Comparison of ENCODE assay signal across 26 mouse cellular contexts in the genomic region with DNA sequence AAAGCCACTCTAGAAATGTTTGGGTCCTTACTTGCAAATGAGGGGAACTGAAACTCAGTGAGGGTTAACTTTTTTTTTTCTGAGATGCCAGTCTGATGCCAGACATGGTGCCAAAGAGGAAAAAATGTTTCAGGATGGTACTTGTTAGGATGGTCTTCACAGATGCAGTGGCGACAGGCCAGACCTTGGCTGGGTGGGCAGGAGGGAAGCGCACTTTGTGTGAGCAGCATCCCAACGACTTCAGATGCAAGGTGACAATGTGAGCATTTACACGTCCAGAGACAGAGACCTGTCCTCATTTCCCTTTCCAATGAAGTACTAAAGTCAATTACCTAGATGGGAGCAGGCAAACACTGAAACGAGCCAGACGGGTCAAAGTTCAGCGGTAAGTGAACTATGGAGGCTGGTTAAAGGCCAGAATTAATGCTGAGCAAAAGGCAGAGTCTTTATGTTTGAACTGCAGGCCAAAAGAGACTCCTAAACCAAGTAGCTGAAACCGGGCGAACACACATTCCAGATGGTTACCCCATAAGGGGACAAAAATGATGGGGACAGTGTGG.
DNase-seq lines count a peak whose midpoint lies in the region; ATAC-seq and TF ChIP-seq lines count a peak whose summit lies in the region.
"Had no signal": no experiment of that assay in that cellular context is flagged by ENCODE, and none has a peak within 500 bp of the region (broad histone marks: within the 10 kb centered on the region; RNA-seq: fewer than 3 reads in every experiment).

No protein-coding gene starts in this region.

- DNase-seq in liver, embryonic 11.5 days (ENCODE audit: low spot score) = peak; percentile 27
- DNase-seq in kidney, postnatal 36 days = peak; percentile 79 to 85
- no peak for DNase-seq in forebrain, postnatal 0 days
- no peak for DNase-seq in spleen, postnatal 36 days (ENCODE audit: low spot score in 2 of 2)
- no peak for DNase-seq in urinary bladder, postnatal 36 days (ENCODE audit: low spot score in 2 of 2)
- DNase-seq: adrenal gland, postnatal 36 days; cerebellum, adult 11 months; cerebellum, adult 9-11 months; gastrocnemius, adult 2 months; heart, postnatal 14 days; layer of hippocampus, postnatal 36 days; lung, embryonic 14.5 days; thymus, postnatal 14 days had no signal

- H3K27ac ChIP-seq in intestine, embryonic 15.5 days = no peak overlapping the region
- no peak overlapping the region; the same call in 1 of the 2 replicates for H3K27ac ChIP-seq in intestine, postnatal 0 days (ENCODE audit: low read depth, low read length)
- H3K27ac ChIP-seq in liver, embryonic 11.5 days (ENCODE audit: low read depth, low read length) = no peak overlapping the region
- H3K27ac ChIP-seq in liver, embryonic 12.5 days = no peak overlapping the region
- no peak overlapping the region for H3K27ac ChIP-seq in forebrain, postnatal 0 days (ENCODE audit: low read depth, low read length)
- H3K27ac ChIP-seq: embryonic facial prominence, embryonic 10.5 days; forebrain, embryonic 10.5 days; gastrocnemius, adult 2 months; hindbrain, postnatal 0 days; kidney, postnatal 0 days; limb, embryonic 15.5 days; midbrain, embryonic 13.5 days had no signal

- 73% methylated on average over 9 of the region's 9 CpGs for WGBS in intestine, embryonic 15.5 days
- WGBS in intestine, postnatal 0 days = 64% methylated on average over 9 of the region's 9 CpGs
- 82% methylated on average over 9 of the region's 9 CpGs for WGBS in liver, embryonic 11.5 days
- whole genome bisulfite sequencing in liver, embryonic 12.5 days (ENCODE audit: insufficient replicate concordance) = 79% methylated on average over 9 of the region's 9 CpGs
- WGBS in forebrain, postnatal 0 days = 76% methylated on average over 9 of the region's 9 CpGs

- peak; percentile 35; the same call in 1 of the 2 replicates for ATAC-seq in intestine, embryonic 15.5 days
- ATAC-seq in intestine, postnatal 0 days = no peak; the same call in 1 of the 2 replicates
- ATAC-seq in liver, embryonic 11.5 days (replicated peaks; ENCODE audit: low FRiP score) = no peak
- ATAC-seq in liver, embryonic 12.5 days = no peak
- ATAC-seq in forebrain, postnatal 0 days = no peak
- ATAC-seq: hindbrain, postnatal 0 days; midbrain, embryonic 13.5 days; Patski had no signal

- no peak overlapping the region for H3K9ac ChIP-seq in intestine, embryonic 15.5 days
- no peak overlapping the region for H3K9ac ChIP-seq in intestine, postnatal 0 days (ENCODE audit: low read depth, low read length)
- no peak overlapping the region for H3K9ac ChIP-seq in liver, embryonic 11.5 days (ENCODE audit: low read depth, low read length)
- H3K9ac ChIP-seq in liver, embryonic 12.5 days = no peak overlapping the region
- H3K9ac ChIP-seq in forebrain, postnatal 0 days = no peak overlapping the region
- H3K9ac ChIP-seq: heart, embryonic 12.5 days; limb, embryonic 15.5 days; lung, embryonic 14.5 days; midbrain, embryonic 13.5 days had no signal

- H3K36me3 ChIP-seq in intestine, embryonic 15.5 days = no peaks in the 10 kb centered on the region
- no peaks in the 10 kb centered on the region for H3K36me3 ChIP-seq in intestine, postnatal 0 days (ENCODE audit: control insufficient read depth, insufficient read depth)
- no peaks in the 10 kb centered on the region for H3K36me3 ChIP-seq in liver, embryonic 11.5 days (ENCODE audit: control insufficient read depth, insufficient read depth, low read length)
- H3K36me3 ChIP-seq in liver, embryonic 12.5 days = no peaks in the 10 kb centered on the region
- no peaks in the 10 kb centered on the region for H3K36me3 ChIP-seq in forebrain, postnatal 0 days (ENCODE audit: insufficient read depth)
- H3K36me3 ChIP-seq: embryonic facial prominence, embryonic 10.5 days; forebrain, embryonic 10.5 days; G1E; heart, embryonic 12.5 days; limb, embryonic 15.5 days; midbrain, embryonic 13.5 days had no signal

- peaks cover 26% of the 10 kb centered on the region for H3K4me1 ChIP-seq in intestine, embryonic 15.5 days (replicated peaks)
- peaks cover 28% of the 10 kb centered on the region for H3K4me1 ChIP-seq in intestine, postnatal 0 days (replicated peaks; ENCODE audit: control insufficient read depth, insufficient read depth, low read length)
- H3K4me1 ChIP-seq in liver, embryonic 11.5 days (replicated peaks; ENCODE audit: control insufficient read depth, insufficient read depth, low read length) = 0 out of 2 replicates have a peak, but pooled peaks cover 2% of the 10 kb centered on the region
- peaks cover 13% of the 10 kb centered on the region; the same call in 1 of the 2 replicates for H3K4me1 ChIP-seq in liver, embryonic 12.5 days
- no peaks in the 10 kb centered on the region for H3K4me1 ChIP-seq in forebrain, postnatal 0 days (ENCODE audit: insufficient read depth)

- H3K27me3 ChIP-seq in intestine, embryonic 15.5 days (replicated peaks) = no peaks in the 10 kb centered on the region
- no peaks in the 10 kb centered on the region for H3K27me3 ChIP-seq in intestine, postnatal 0 days (replicated peaks; ENCODE audit: control insufficient read depth, insufficient read depth, low read length)
- no peaks in the 10 kb centered on the region for H3K27me3 ChIP-seq in liver, embryonic 11.5 days (replicated peaks; ENCODE audit: control insufficient read depth, insufficient read depth, low read length)
- H3K27me3 ChIP-seq in liver, embryonic 12.5 days (replicated peaks) = no peaks in the 10 kb centered on the region
- H3K27me3 ChIP-seq in forebrain, postnatal 0 days (ENCODE audit: insufficient read depth, low read length) = no peaks in the 10 kb centered on the region
- H3K27me3 ChIP-seq: heart, embryonic 12.5 days; limb, embryonic 15.5 days; midbrain, embryonic 13.5 days; Patski had no signal

- no peak overlapping the region for H3K4me2 ChIP-seq in intestine, embryonic 15.5 days (replicated peaks)
- H3K4me2 ChIP-seq in intestine, postnatal 0 days (replicated peaks; ENCODE audit: low read depth) = no peak overlapping the region
- H3K4me2 ChIP-seq in liver, embryonic 11.5 days = no peak overlapping the region
- H3K4me2 ChIP-seq in liver, embryonic 12.5 days = no peak overlapping the region
- no peak overlapping the region for H3K4me2 ChIP-seq in forebrain, postnatal 0 days (ENCODE audit: low read depth)
- H3K4me2 ChIP-seq: heart, embryonic 12.5 days; limb, embryonic 15.5 days; lung, embryonic 14.5 days; midbrain, embryonic 13.5 days had no signal

- no peak overlapping the region for H3K4me3 ChIP-seq in intestine, embryonic 15.5 days (replicated peaks)
- no peak overlapping the region for H3K4me3 ChIP-seq in intestine, postnatal 0 days (ENCODE audit: low read depth, low read length)
- no peak overlapping the region for H3K4me3 ChIP-seq in liver, embryonic 11.5 days (ENCODE audit: low read depth, low read length)
- H3K4me3 ChIP-seq in liver, embryonic 12.5 days = no peak overlapping the region
- H3K4me3 ChIP-seq in forebrain, postnatal 0 days (ENCODE audit: low read depth, low read length) = no peak overlapping the region
- H3K4me3 ChIP-seq: embryonic facial prominence, embryonic 10.5 days; forebrain, embryonic 10.5 days; gastrocnemius, adult 2 months; heart, embryonic 12.5 days; limb, embryonic 15.5 days; megakaryocyte, embryonic 14.5 days; midbrain, embryonic 13.5 days had no signal

- H3K9me3 ChIP-seq in intestine, embryonic 15.5 days = no peaks in the 10 kb centered on the region
- H3K9me3 ChIP-seq in intestine, postnatal 0 days (ENCODE audit: control insufficient read depth) = no peaks in the 10 kb centered on the region
- H3K9me3 ChIP-seq in liver, embryonic 11.5 days (ENCODE audit: control insufficient read depth, low read length) = no peaks in the 10 kb centered on the region
- no peaks in the 10 kb centered on the region for H3K9me3 ChIP-seq in liver, embryonic 12.5 days (replicated peaks)
- H3K9me3 ChIP-seq in forebrain, postnatal 0 days (ENCODE audit: low read length) = no peaks in the 10 kb centered on the region
- H3K9me3 ChIP-seq: embryonic facial prominence, embryonic 10.5 days; forebrain, embryonic 10.5 days; heart, embryonic 12.5 days; limb, embryonic 15.5 days; megakaryocyte, embryonic 14.5 days; midbrain, embryonic 13.5 days had no signal

- TF ChIP-seq CTCF in intestine, postnatal 0 days (IDR thresholded peaks at IDR 0.05; ENCODE audit: low read depth) = no peak
- no peak for TF ChIP-seq CTCF in forebrain, postnatal 0 days (IDR thresholded peaks at IDR 0.05; ENCODE audit: low read depth)

Comparison
In these comparisons a context has a peak if more than half of its experiments do, and no peak if none do; other contexts are left out.
1. DNase-seq: peak in liver, embryonic 11.5 days (single experiment) and kidney, postnatal 36 days (2 of 2); none in forebrain, postnatal 0 days (single experiment), spleen, postnatal 36 days (0 of 2) and urinary bladder, postnatal 36 days (0 of 2).